Comparison of ENCODE assay signal across 24 mouse cellular contexts in the genomic region with DNA sequence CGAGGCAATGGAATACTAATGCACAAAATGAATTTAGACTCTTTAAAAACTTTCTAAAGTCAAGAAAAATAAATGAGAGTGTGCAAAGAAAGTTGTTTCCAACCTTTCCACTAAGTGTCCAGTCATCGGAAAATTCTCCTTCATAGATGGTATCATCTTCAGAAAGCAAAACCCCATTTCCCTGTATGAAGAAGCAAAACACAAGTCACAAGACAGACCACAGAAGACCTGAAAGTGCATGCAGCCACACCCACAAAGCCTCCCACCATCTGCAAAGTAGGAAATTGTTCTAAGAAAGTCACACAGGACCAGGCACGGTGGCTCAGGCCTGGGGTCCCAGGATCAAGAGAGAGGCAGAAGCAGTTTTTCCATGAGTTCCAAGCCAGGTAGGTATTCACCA. TPM values are rescaled to one million over a fixed set of nuclear protein-coding genes. Genes with fewer than 3 reads are reported as not detected.
DNase-seq lines count a peak whose midpoint lies in the region; TF ChIP-seq lines count a peak whose summit lies in the region.
"Had no signal": no experiment of that assay in that cellular context is flagged by ENCODE, and none has a peak within 500 bp of the region (broad histone marks: within the 10 kb centered on the region; RNA-seq: fewer than 3 reads in every experiment).

No protein-coding gene starts in this region.

- peak; percentile 41 for DNase-seq in thymus, adult 2 months
- DNase-seq in thymus, postnatal 10 days (ENCODE audit: low spot score in 2 of 2): no peak
- peak; percentile 47 for DNase-seq in induced T-regulatory cell, adult 2 months (ENCODE audit: low read depth)
- DNase-seq in thymus, postnatal 25 days: peak; percentile 48
- DNase-seq in lung, postnatal 25 days (ENCODE audit: low spot score): no peak
- no peak for DNase-seq in adrenal gland, adult 18-20 months (ENCODE audit: low spot score in 2 of 2)
- DNase-seq in MN1 (ENCODE audit: low spot score): no peak
- DNase-seq: adrenal gland, adult 2 months; adrenal gland, postnatal 14 days; cerebellum, adult 11-12 months; cerebellum, adult 8-10 months; cerebellum, postnatal 14 days; gastrocnemius, adult 2 months; gastrocnemius, postnatal 14 days; heart, adult 18-20 months; heart, postnatal 10 days; heart, postnatal 36 days had no signal

- no peaks in the 10 kb centered on the region for H3K27me3 ChIP-seq in thymus, adult 2 months (ENCODE audit: control insufficient read depth, insufficient read depth, low read length)
- H3K27me3 ChIP-seq: forebrain, embryonic 13.5 days; heart, embryonic 12.5 days; heart, embryonic 15.5 days; Patski had no signal

- 38% methylated on average over 3 of the region's 3 CpGs for WGBS in thymus, adult 2 months

- H3K27ac ChIP-seq in thymus, adult 2 months (ENCODE audit: control insufficient read depth, insufficient read depth, low read length): peak overlapping the region; percentile 3; the same call in 1 of the 2 replicates
- H3K27ac ChIP-seq: forebrain, embryonic 10.5 days; forebrain, embryonic 13.5 days; gastrocnemius, adult 2 months; heart, embryonic 15.5 days; hindbrain, embryonic 14.5 days; hindbrain, postnatal 0 days had no signal

- H3K4me1 ChIP-seq in thymus, adult 2 months (replicated peaks; ENCODE audit: control insufficient read depth, insufficient read depth, low read length): peaks cover 18% of the 10 kb centered on the region
- H3K4me1 ChIP-seq: forebrain, embryonic 10.5 days; forebrain, embryonic 13.5 days; heart, embryonic 12.5 days; heart, embryonic 15.5 days had no signal

- peaks cover 48% of the 10 kb centered on the region for H3K36me3 ChIP-seq in thymus, adult 2 months (ENCODE audit: control insufficient read depth, insufficient read depth, low read length)

- TF ChIP-seq CTCF in thymus, adult 2 months (IDR thresholded peaks at IDR 0.05; ENCODE audit: borderline replicate concordance, control insufficient read depth, extremely low read depth, insufficient read depth, low read length, poor library complexity): no peak

- TF ChIP-seq POLR2A in thymus, adult 2 months (IDR thresholded peaks at IDR 0.05; ENCODE audit: control insufficient read depth, extremely low read depth, insufficient read depth, low read length, poor library complexity): no peak

- no peak overlapping the region for H3K4me3 ChIP-seq in thymus, adult 2 months (ENCODE audit: control insufficient read depth, insufficient read depth, low read length)
- H3K4me3 ChIP-seq: forebrain, embryonic 10.5 days; forebrain, embryonic 13.5 days; gastrocnemius, adult 2 months; heart, embryonic 12.5 days; heart, embryonic 15.5 days had no signal

RNA-seq across cellular contexts. Expression of gene Mpp4, which starts 16.8 kb away (rescaled TPM):
- 9.8 and 11.5 TPM in 2 replicates for polyA plus RNA-seq in thymus, adult 2 months (2012; rRNA removed)
- total RNA-seq in adrenal gland, adult 18-20 months (2021): under 1 TPM; 0.17 to 0.38 TPM
- total RNA-seq: gastrocnemius, postnatal 14 days had no signal

RNA-seq across cellular contexts. Expression of gene Als2, which starts 57.0 kb away (rescaled TPM):
- 15.9 and 18.6 TPM in 2 replicates for polyA plus RNA-seq in thymus, adult 2 months (2012; rRNA removed)
- total RNA-seq in adrenal gland, adult 18-20 months (2021): 10 to 100 TPM in 1 of 2 experiments, 1 to 10 TPM in 1; 8.4 to 11.0 TPM

RNA-seq across cellular contexts. Expression of gene Tmem237, which starts 59.8 kb away (rescaled TPM):
- 2.3 and 3.6 TPM in 2 replicates for polyA plus RNA-seq in thymus, adult 2 months (2012; rRNA removed)
- 10 to 100 TPM; 15.9 to 16.2 TPM for total RNA-seq in adrenal gland, adult 18-20 months (2021)

Comparison
In these comparisons a context has a peak if more than half of its experiments do, and no peak if none do; other contexts are left out.
1. DNase-seq: peak in thymus, adult 2 months (single experiment), induced T-regulatory cell, adult 2 months (single experiment) and thymus, postnatal 25 days (single experiment); none in thymus, postnatal 10 days (0 of 2), lung, postnatal 25 days (single experiment), adrenal gland, adult 18-20 months (0 of 2) and MN1 (single experiment).